Mouse (Mus musculus) lung, adult 2 months (tissue): Measurements from ENCODE around the gene Inhba.

Source experiments
- CTCF ChIP-seq: fragments of 200-500 bp; IDR thresholded peaks from 2 replicates; pipeline ENCODE4 v1.5.1; 2011; ENCODE audit warnings: mild to moderate bottlenecking, low read length, control low read depth; ENCODE audit not compliant: insufficient read depth
- POLR2A ChIP-seq: fragments of 200-500 bp; IDR thresholded peaks from 2 replicates; pipeline ENCODE4 v1.6.1; 2011; ENCODE audit warnings: low read depth, mild to moderate bottlenecking, control low read depth, low read length, borderline replicate concordance; ENCODE audit errors: extremely low read depth

GRCm38 (mm10) chr13:16080205-16080604 is 68.6 kb downstream of the Inhba start:
- no peak for TF ChIP-seq CTCF
- no peak for TF ChIP-seq POLR2A
